ENCODE assay signal across 34 mouse cellular contexts in the genomic region with DNA sequence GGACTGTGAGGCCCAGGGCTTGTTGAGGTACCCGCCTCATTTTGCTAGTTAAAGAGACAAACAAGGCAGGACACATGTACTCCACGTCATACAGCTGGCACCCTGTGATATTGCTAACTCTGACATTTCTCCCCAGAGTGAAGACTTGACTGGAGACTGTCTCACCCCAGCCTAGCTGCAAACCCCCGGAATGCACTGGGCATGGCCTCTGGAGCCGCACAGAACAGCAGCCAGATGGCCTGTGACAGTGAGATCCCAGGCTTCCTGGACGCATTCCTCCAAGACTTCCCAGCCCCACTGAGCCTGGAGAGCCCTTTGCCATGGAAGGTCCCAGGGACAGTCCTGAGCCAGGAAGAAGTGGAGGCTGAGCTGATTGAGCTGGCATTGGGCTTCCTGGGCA. TPM values are rescaled to one million over a fixed set of nuclear protein-coding genes. Genes with fewer than 3 reads are reported as not detected.
A peak's percentile ranks its signal among the peaks of the same experiment; 100 is the strongest.
DNase-seq lines count a peak whose midpoint lies in the region; ATAC-seq and TF ChIP-seq lines count a peak whose summit lies in the region.
"Had no signal": no experiment of that assay in that cellular context is flagged by ENCODE, and none has a peak within 500 bp of the region (broad histone marks: within the 10 kb centered on the region; RNA-seq: fewer than 3 reads in every experiment).

No protein-coding gene starts in this region.

- no peak for ATAC-seq in heart, embryonic 12.5 days (ENCODE audit: insufficient number of reproducible peaks, low FRiP score)
- no peak for ATAC-seq in heart, embryonic 16.5 days (replicated peaks; ENCODE audit: extremely low read depth, insufficient read depth, low FRiP score)
- ATAC-seq: forebrain, postnatal 0 days; intestine, postnatal 0 days; midbrain, embryonic 16.5 days had no signal

- H3K27me3 ChIP-seq in heart, embryonic 12.5 days (replicated peaks), result no peaks in the 10 kb centered on the region
- no peaks in the 10 kb centered on the region for H3K27me3 ChIP-seq in heart, embryonic 16.5 days (ENCODE audit: control insufficient read depth, insufficient read depth, low read length)
- H3K27me3 ChIP-seq: embryonic facial prominence, embryonic 15.5 days; forebrain, embryonic 12.5 days; limb, embryonic 13.5 days; neural tube, embryonic 12.5 days had no signal

- peak; percentile 90 for DNase-seq in heart, adult 11 months
- no peak for DNase-seq in heart, adult 8-10 months (ENCODE audit: low spot score)
- peak; percentile 31 for DNase-seq in lung, postnatal 10 days
- no peak for DNase-seq in lung, adult 2 months
- peak; percentile 27 to 56 for DNase-seq in lung, postnatal 4 days
- DNase-seq: adrenal gland, adult 8-10 months; cerebellum, adult 8-10 months; cerebellum, postnatal 25 days; forebrain, postnatal 0 days; gastrocnemius, postnatal 14 days; kidney, adult 9 months; kidney, postnatal 25 days; right cerebral cortex, postnatal 4 days; thymus, adult 2 months; thymus, postnatal 36 days had no signal

- no peak overlapping the region for H3K9ac ChIP-seq in heart, embryonic 12.5 days
- H3K9ac ChIP-seq in heart, embryonic 16.5 days (ENCODE audit: low read length), result no peak overlapping the region
- H3K9ac ChIP-seq: embryonic facial prominence, embryonic 15.5 days; forebrain, embryonic 12.5 days; forebrain, postnatal 0 days; hindbrain, embryonic 14.5 days; limb, embryonic 13.5 days; neural tube, embryonic 12.5 days had no signal

- no peak overlapping the region for H3K4me3 ChIP-seq in heart, embryonic 12.5 days
- no peak overlapping the region for H3K4me3 ChIP-seq in heart, embryonic 16.5 days (ENCODE audit: low read length)
- no peak overlapping the region for H3K4me3 ChIP-seq in lung, adult 2 months (replicated peaks; ENCODE audit: extremely low read depth, low read depth, low read length)
- H3K4me3 ChIP-seq: embryonic facial prominence, embryonic 10.5 days; embryonic facial prominence, embryonic 15.5 days; forebrain, embryonic 12.5 days; left cerebral cortex, adult 2 months; limb, embryonic 13.5 days; neural tube, embryonic 12.5 days had no signal

- no peaks in the 10 kb centered on the region for H3K9me3 ChIP-seq in heart, embryonic 12.5 days (replicated peaks)
- H3K9me3 ChIP-seq in heart, embryonic 16.5 days (replicated peaks; ENCODE audit: control insufficient read depth, low read length), result no peaks in the 10 kb centered on the region
- H3K9me3 ChIP-seq: embryonic facial prominence, embryonic 10.5 days; embryonic facial prominence, embryonic 15.5 days; forebrain, embryonic 12.5 days; G1E; limb, embryonic 13.5 days; neural tube, embryonic 12.5 days had no signal

- no peak overlapping the region for H3K4me2 ChIP-seq in heart, embryonic 12.5 days
- H3K4me2 ChIP-seq in heart, embryonic 16.5 days (ENCODE audit: low read depth, low read length), result no peak overlapping the region
- H3K4me2 ChIP-seq: embryonic facial prominence, embryonic 15.5 days; forebrain, embryonic 12.5 days; hindbrain, embryonic 14.5 days; limb, embryonic 13.5 days; liver, embryonic 11.5 days; neural tube, embryonic 12.5 days had no signal

- no peak for TF ChIP-seq CTCF in lung, adult 2 months (IDR thresholded peaks at IDR 0.05; ENCODE audit: insufficient read depth, low read length)

- H3K36me3 ChIP-seq in heart, embryonic 12.5 days, result peaks cover 41% of the 10 kb centered on the region
- H3K36me3 ChIP-seq in heart, embryonic 16.5 days (ENCODE audit: control insufficient read depth, insufficient read depth), result peaks cover 18% of the 10 kb centered on the region

- 69% methylated on average over 5 of the region's 5 CpGs for WGBS in heart, embryonic 12.5 days
- WGBS in heart, embryonic 16.5 days, result 71% methylated on average over 5 of the region's 5 CpGs
- 62% methylated on average over 5 of the region's 5 CpGs for WGBS in lung, adult 2 months

- no peak for TF ChIP-seq POLR2A in lung, adult 2 months (IDR thresholded peaks at IDR 0.05; ENCODE audit: borderline replicate concordance, extremely low read depth, low read depth, low read length)

- H3K4me1 ChIP-seq in heart, embryonic 12.5 days (replicated peaks), result peaks cover 16% of the 10 kb centered on the region
- H3K4me1 ChIP-seq in heart, embryonic 16.5 days (ENCODE audit: control insufficient read depth, insufficient read depth, low read length), result no peaks in the 10 kb centered on the region
- H3K4me1 ChIP-seq in lung, adult 2 months (ENCODE audit: control insufficient read depth, insufficient read depth, low read length), result peaks cover 42% of the 10 kb centered on the region
- H3K4me1 ChIP-seq: embryonic facial prominence, embryonic 10.5 days; embryonic facial prominence, embryonic 15.5 days; forebrain, embryonic 12.5 days; limb, embryonic 13.5 days; neural tube, embryonic 12.5 days had no signal

- H3K27ac ChIP-seq in heart, embryonic 12.5 days (ENCODE audit: poor library complexity, severe bottlenecking), result no peak overlapping the region
- peak overlapping the region; percentile 37; the same call in 1 of the 2 replicates for H3K27ac ChIP-seq in heart, embryonic 16.5 days (ENCODE audit: low read length)
- H3K27ac ChIP-seq: embryonic facial prominence, embryonic 10.5 days; embryonic facial prominence, embryonic 15.5 days; forebrain, embryonic 12.5 days; hindbrain, embryonic 14.5 days; left cerebral cortex, adult 2 months; limb, embryonic 13.5 days; neural tube, embryonic 12.5 days had no signal

RNA-seq across cellular contexts. Expression of a gene that starts 6.9 kb away (rescaled TPM):
- polyA plus RNA-seq in heart, embryonic 12.5 days (2016; fragmentation: Nextera tagmentation; extraction: Ambion mirVana), result 36.1 and 37.6 TPM in 2 replicates
- polyA plus RNA-seq in heart, embryonic 16.5 days (2015; fragmentation: Nextera tagmentation; extraction: Ambion mirVana), result 25.8 and 28.5 TPM in 2 replicates
- total RNA-seq in heart, adult 8-10 months (2022), result 10 to 100 TPM; 24.7 to 32.6 (median 29.8) TPM
- polyA plus RNA-seq in lung, adult 2 months (2012; rRNA removed), result 40.4 and 46.2 TPM in 2 replicates

RNA-seq across cellular contexts. Expression of a gene that starts 32.5 kb away (rescaled TPM):
- 0.70 and 1.1 TPM in 2 replicates for polyA plus RNA-seq in heart, embryonic 12.5 days (2016; fragmentation: Nextera tagmentation; extraction: Ambion mirVana)
- polyA plus RNA-seq in heart, embryonic 16.5 days (2015; fragmentation: Nextera tagmentation; extraction: Ambion mirVana), result 1.4 and 1.5 TPM in 2 replicates
- total RNA-seq in heart, adult 8-10 months (2022), result not detected
- polyA plus RNA-seq in lung, adult 2 months (2012; rRNA removed), result 5.9 and 7.2 TPM in 2 replicates
- total RNA-seq: gastrocnemius, postnatal 14 days; layer of hippocampus, adult 18-20 months had no signal

RNA-seq across cellular contexts. Expression of a gene that starts 32.7 kb away (rescaled TPM):
- polyA plus RNA-seq in heart, embryonic 12.5 days (2016; fragmentation: Nextera tagmentation; extraction: Ambion mirVana), result 44.3 and 49.4 TPM in 2 replicates
- polyA plus RNA-seq in heart, embryonic 16.5 days (2015; fragmentation: Nextera tagmentation; extraction: Ambion mirVana), result 45.1 and 45.2 TPM in 2 replicates
- 10 to 100 TPM; 23.7 to 31.4 (median 24.6) TPM for total RNA-seq in heart, adult 8-10 months (2022)
- 57.2 and 74.8 TPM in 2 replicates for polyA plus RNA-seq in lung, adult 2 months (2012; rRNA removed)

RNA-seq across cellular contexts. Expression of a gene that starts 39.4 kb away (rescaled TPM):
- 0.15 TPM in 1 of 2 replicates, not detected in the other for polyA plus RNA-seq in heart, embryonic 12.5 days (2016; fragmentation: Nextera tagmentation; extraction: Ambion mirVana)
- polyA plus RNA-seq in heart, embryonic 16.5 days (2015; fragmentation: Nextera tagmentation; extraction: Ambion mirVana), result 0.24 TPM in 1 of 2 replicates, not detected in the other
- not detected for total RNA-seq in heart, adult 8-10 months (2022)
- 0.10 TPM in 1 of 2 replicates, not detected in the other for polyA plus RNA-seq in lung, adult 2 months (2012; rRNA removed)
- total RNA-seq: adrenal gland, adult 8-10 months; adrenal gland, postnatal 4 days; forebrain, postnatal 0 days; gastrocnemius, postnatal 14 days; hematopoietic stem cell, adult 5-6 weeks; layer of hippocampus, adult 18-20 months; layer of hippocampus, postnatal 10 days; left cerebral cortex, adult 2 months; left cerebral cortex, postnatal 36 days had no signal
- polyA plus RNA-seq: embryonic facial prominence, embryonic 10.5 days; forebrain, postnatal 0 days; G1E; hindbrain, embryonic 14.5 days; intestine, postnatal 0 days; liver, embryonic 11.5 days; midbrain, embryonic 16.5 days; neural tube, embryonic 12.5 days; spleen, adult 2 months had no signal

Comparison
In these comparisons a context has a peak if more than half of its experiments do, and no peak if none do; other contexts are left out.
1. DNase-seq: peak in heart, adult 11 months (single experiment), lung, postnatal 10 days (single experiment) and lung, postnatal 4 days (2 of 2); none in heart, adult 8-10 months (single experiment) and lung, adult 2 months (single experiment).